Mouse (Mus musculus): ENCODE results near the gene Sos2. TPM values are rescaled to one million over a fixed set of nuclear protein-coding genes. Genes with fewer than 3 reads are reported as not detected.

Sos2 gene
- polyA plus RNA-seq, 1 experiment: 11.3 TPM

Other genes starting within 250 kb of the Sos2 start
- 7.5 and 10.2 TPM in 2 replicates for gene Vcpkmt, start 98.8 kb downstream of the Sos2 start, polyA plus RNA-seq (2012; rRNA removed)
- gene L2hgdh, start 43.0 kb upstream of the Sos2 start, polyA plus RNA-seq (2012; rRNA removed): 5.7 and 8.7 TPM in 2 replicates
- 9.4 and 15.4 TPM in 2 replicates for gene Atp5s, start 43.1 kb upstream of the Sos2 start, polyA plus RNA-seq (2012; rRNA removed)
- gene Cdkl1, start 109.4 kb upstream of the Sos2 start, polyA plus RNA-seq (2012; rRNA removed): 0.88 and 1.2 TPM in 2 replicates
- 0.67 and 1.2 TPM in 2 replicates for gene Atl1, start 210.8 kb upstream of the Sos2 start, polyA plus RNA-seq (2012; rRNA removed)
- 2.0 and 2.4 TPM in 2 replicates for gene Map4k5, start 211.3 kb upstream of the Sos2 start, polyA plus RNA-seq (2012; rRNA removed)